Mouse (Mus musculus): ENCODE results near the gene Emc1. TPM values are rescaled to one million over a fixed set of nuclear protein-coding genes. Genes with fewer than 3 reads are reported as not detected.

Emc1 gene
- total RNA-seq (2021), result 10 to 100 TPM; 53.9 to 58.1 TPM
- long read RNA-seq, experiment 1, full-length matches to known transcripts, result 26 of 34 reads
- long read RNA-seq, experiment 1, partial matches to known transcripts, result 6 of 34 reads
- long read RNA-seq, experiment 1, other reads (novel, unspliced or antisense), result 2 of 34 reads
- long read RNA-seq, experiment 2, full-length matches to known transcripts, result 17 of 52 reads
- long read RNA-seq, experiment 2, partial matches to known transcripts, result 33 of 52 reads
- long read RNA-seq, experiment 2, other reads (novel, unspliced or antisense), result 2 of 52 reads

GRCm38 (mm10) chr4:139351931-139352711 lies at the start of gene Emc1, which contains the start of the genes Mrto4 and Ubr4:
Emc1 (plus strand) TSS chr4:139352587.
Mrto4 (minus strand) TSS chr4:139352576.
Ubr4 (plus strand) TSS chr4:139352609.
- DNase-seq (ENCODE audit: low spot score in 2 of 2), result peak; percentile 63 to 80

GRCm38 (mm10) chr4:139305521-139305920 lies 46.9 kb upstream of the Emc1 start:
- no peak for DNase-seq (ENCODE audit: low spot score in 2 of 2)

GRCm38 (mm10) chr4:139307916-139308315 lies 44.5 kb upstream of the Emc1 start:
- no peak for DNase-seq (ENCODE audit: low spot score in 2 of 2)

- no peak for DNase-seq (ENCODE audit: low spot score in 2 of 2)
These were observed 42.7 kb upstream of the Emc1 start for GRCm38 (mm10) chr4:139309651-139310050.

- peak; percentile 96 to 98 for DNase-seq (ENCODE audit: low spot score in 2 of 2)
These were observed 42.1 kb upstream of the Emc1 start, which contains the start of the genes Pqlc2 and Akr7a5 for GRCm38 (mm10) chr4:139310171-139310898. Pqlc2 (minus strand) TSS chr4:139310708. Akr7a5 (plus strand) TSS chr4:139310744.

- no peak for DNase-seq (ENCODE audit: low spot score in 2 of 2)
These were observed 41.3 kb upstream of the Emc1 start for GRCm38 (mm10) chr4:139310899-139311701.

GRCm38 (mm10) chr4:139311707-139312106 lies 40.7 kb upstream of the Emc1 start:
- DNase-seq (ENCODE audit: low spot score in 2 of 2), result no peak

- DNase-seq (ENCODE audit: low spot score in 2 of 2), result no peak
These were observed 39.8 kb upstream of the Emc1 start for GRCm38 (mm10) chr4:139312632-139313031.

- no peak for DNase-seq (ENCODE audit: low spot score in 2 of 2)
These were observed 33.9 kb upstream of the Emc1 start for GRCm38 (mm10) chr4:139318449-139318848.

GRCm38 (mm10) chr4:139319740-139320139 lies 32.6 kb upstream of the Emc1 start:
- no peak for DNase-seq (ENCODE audit: low spot score in 2 of 2)

- DNase-seq (ENCODE audit: low spot score in 2 of 2), result peak in 1 of 2 experiments; percentile 56
These were observed 21.8 kb upstream of the Emc1 start for GRCm38 (mm10) chr4:139330605-139331004.

GRCm38 (mm10) chr4:139334631-139335295 lies 17.6 kb upstream of the Emc1 start:
- DNase-seq (ENCODE audit: low spot score in 2 of 2), result no peak

GRCm38 (mm10) chr4:139335507-139335906 lies 16.9 kb upstream of the Emc1 start:
- DNase-seq (ENCODE audit: low spot score in 2 of 2), result no peak

- DNase-seq (ENCODE audit: low spot score in 2 of 2), result peak; percentile 57 to 68
These were observed 15.4 kb upstream of the Emc1 start for GRCm38 (mm10) chr4:139336822-139337483.

- no peak for DNase-seq (ENCODE audit: low spot score in 2 of 2)
These were observed 14.2 kb upstream of the Emc1 start for GRCm38 (mm10) chr4:139338145-139338544.

- no peak for DNase-seq (ENCODE audit: low spot score in 2 of 2)
These were observed 11.6 kb upstream of the Emc1 start for GRCm38 (mm10) chr4:139340835-139341234.

GRCm38 (mm10) chr4:139341556-139342233 lies 10.7 kb upstream of the Emc1 start:
- peak; percentile 42 to 63 for DNase-seq (ENCODE audit: low spot score in 2 of 2)

- no peak for DNase-seq (ENCODE audit: low spot score in 2 of 2)
These were observed 8.7 kb upstream of the Emc1 start for GRCm38 (mm10) chr4:139343718-139344117.

Measured in adrenal gland, postnatal 4 days (tissue).